Mouse (Mus musculus): ENCODE data around the gene Stk38. TPM values are rescaled to one million over a fixed set of nuclear protein-coding genes. Genes with fewer than 3 reads are reported as not detected.

Stk38 gene
- total RNA-seq, 2 experiments from 2014 or later: 54.9 to 60.3 TPM

Other genes starting within 250 kb of the Stk38 start
- gene Mapk13, start 238.7 kb downstream of the Stk38 start, total RNA-seq (2021): under 1 TPM; 0.66 to 0.75 TPM
- 10 to 100 TPM; 44.5 to 55.7 TPM for gene Brpf3, start 206.9 kb downstream of the Stk38 start, total RNA-seq (2021)
- under 1 TPM; 0.53 to 0.60 TPM for gene Pnpla1, start 149.6 kb downstream of the Stk38 start, total RNA-seq (2021)
- 10 to 100 TPM; 10.9 to 13.5 TPM for gene 4930539E08Rik, start 92.7 kb downstream of the Stk38 start, total RNA-seq (2021)
- not detected for gene Pxt1, start 64.2 kb downstream of the Stk38 start, total RNA-seq (2021)
- 10 to 100 TPM; 81.7 to 83.4 TPM for gene Kctd20, start 56.0 kb downstream of the Stk38 start, total RNA-seq (2021)
- gene Srsf3, start 24.6 kb upstream of the Stk38 start, total RNA-seq (2021): 100 to 1,000 TPM; 148 to 157 TPM
- 10 to 100 TPM; 34.2 to 40.4 TPM for gene Cdkn1a, start 83.0 kb upstream of the Stk38 start, total RNA-seq (2021)
- under 1 TPM in 1 of 2 experiments, not detected in 1; 0.15 TPM for gene Rab44, start 106.2 kb upstream of the Stk38 start, total RNA-seq (2021)
- gene Cpne5, start 230.2 kb upstream of the Stk38 start, total RNA-seq (2021): 10 to 100 TPM; 88.1 to 89.7 TPM

All from left cerebral cortex, postnatal 10 days (tissue).